Mouse (Mus musculus): ENCODE results near the gene Uba6. TPM values are rescaled to one million over a fixed set of nuclear protein-coding genes. Genes with fewer than 3 reads are reported as not detected.

Uba6 gene
- total RNA-seq, 2 experiments from 2014 or later, result 5.8 to 7.2 TPM

DNA sequence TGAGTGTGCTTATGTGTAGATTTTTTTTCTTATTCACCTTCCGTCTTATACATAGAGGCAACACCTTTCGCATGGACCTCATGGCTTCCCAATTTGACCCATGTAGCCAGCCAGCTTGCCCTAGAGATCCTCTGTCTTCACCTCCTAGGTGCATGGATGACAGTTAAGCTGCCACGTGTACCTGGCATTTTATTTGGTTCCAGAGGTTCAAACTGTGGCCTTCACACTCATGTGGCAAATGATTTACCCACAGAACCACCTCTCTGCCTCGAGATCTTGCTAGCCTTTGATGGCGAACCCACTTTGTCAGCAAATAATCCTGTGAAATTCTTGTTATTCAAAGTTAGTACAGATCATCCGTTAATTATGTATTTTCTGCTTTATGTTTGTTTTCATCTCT lies 88.6 kb downstream of the Uba6 start:
- intact Hi-C loops (cut with DNase I), result no loop called here
- no peak for DNase-seq

DNA sequence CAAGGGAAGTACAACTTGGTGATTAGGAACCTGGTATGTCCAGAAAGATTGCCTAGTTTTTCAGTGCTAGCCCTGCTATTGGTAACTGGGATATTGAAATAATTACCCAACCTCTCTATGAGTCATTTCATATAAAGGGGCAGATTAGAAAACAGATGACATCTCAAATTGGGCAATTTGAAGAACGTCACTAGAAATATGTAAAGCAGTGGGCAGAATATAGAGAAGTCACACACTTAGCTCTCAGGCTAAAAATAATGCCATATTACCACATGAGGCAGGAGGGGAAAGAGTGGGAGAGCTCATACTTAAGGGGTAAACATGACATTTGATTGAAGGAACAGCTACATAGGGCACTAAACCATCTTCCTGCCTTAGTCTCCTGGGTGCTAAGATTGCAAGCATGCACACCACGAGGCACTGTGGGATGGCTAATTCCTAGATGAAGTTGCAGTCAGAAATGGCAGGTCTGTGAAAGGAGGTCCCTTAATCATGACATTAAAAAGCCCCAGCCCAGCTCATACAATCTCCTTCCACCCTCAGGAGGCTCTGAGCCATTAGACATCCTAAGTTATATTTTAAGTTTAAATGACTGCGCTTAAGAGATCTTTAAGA lies 93.8 kb downstream of the Uba6 start:
- intact Hi-C loops (cut with DNase I), result no loop called here
- no peak for DNase-seq

DNA sequence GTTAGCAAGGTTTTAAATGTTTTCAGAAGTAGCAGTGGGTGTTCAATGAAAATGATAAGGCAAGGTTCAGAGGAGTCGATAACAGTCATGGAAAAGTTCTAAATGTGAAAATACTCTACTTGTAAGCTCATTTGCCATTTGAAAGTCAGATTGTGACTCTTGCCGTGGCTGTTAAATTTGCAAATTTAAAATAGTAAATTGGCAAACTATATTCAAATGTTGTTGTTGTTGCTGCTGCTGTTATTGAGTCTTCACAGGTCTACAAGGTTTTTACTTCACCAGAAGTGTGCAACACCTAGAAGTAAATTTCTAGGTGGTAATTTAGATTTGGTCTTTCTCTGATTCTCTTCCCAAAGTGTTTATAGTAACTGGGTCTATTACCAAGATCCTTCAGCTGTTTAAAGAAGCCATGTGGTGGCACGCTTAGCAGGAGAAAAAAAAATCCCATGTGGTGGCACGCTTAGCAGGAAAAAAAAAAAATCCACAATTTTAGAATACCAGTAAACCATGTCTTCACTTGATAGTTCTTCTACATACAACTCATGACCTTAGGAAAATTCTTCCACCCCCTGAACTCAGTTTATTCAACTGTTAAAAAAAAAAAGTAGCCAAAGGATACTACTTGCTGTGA lies 99.7 kb downstream of the Uba6 start:
- no peak for DNase-seq
- intact Hi-C loops (cut with DNase I), result no loop called here

DNA sequence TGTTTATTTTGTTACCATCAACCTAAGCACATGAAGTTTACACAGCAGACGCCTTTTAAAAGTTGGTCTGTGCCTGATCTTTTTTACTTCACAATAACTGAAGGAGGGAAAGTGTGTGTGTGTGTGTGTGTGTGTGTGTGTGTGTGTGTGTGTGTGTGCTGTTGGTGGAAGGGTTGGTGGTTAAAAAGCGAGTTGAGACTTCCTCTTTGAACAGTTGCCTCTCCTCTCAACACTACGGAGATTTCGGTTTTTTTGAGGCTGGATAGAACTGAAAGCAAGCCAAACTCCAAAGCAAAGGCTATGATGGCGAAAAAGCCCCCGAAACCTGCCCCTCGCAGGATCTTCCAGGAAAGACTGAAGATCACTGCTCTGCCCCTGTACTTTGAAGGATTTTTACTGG lies 101.1 kb downstream of the Uba6 start, which contains the start of gene Stap1:
Gene Stap1, plus strand, starts transcription at position 209 of the 400 bp plus-strand sequence.
- DNase-seq, result no peak
- intact Hi-C loops (cut with DNase I), result no loop called here

DNA sequence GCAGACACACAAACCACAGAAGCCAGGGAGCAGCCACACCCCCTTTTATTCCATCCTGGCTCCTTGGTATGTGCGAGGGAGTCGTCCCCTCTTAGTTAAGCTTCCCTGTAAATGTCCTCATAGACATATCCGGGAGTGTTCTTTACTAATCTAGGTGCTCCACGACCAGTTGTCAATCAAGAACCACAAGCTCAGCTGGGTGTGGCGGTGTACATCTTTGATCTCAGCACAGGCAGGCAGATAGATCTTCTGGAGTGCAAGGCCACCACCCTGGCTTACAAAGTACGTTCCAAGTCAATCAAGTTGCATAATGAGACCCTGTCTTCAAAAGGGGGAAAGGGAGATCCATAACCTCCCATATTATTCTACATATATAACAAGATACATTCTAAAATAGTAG lies 103.5 kb downstream of the Uba6 start:
- intact Hi-C loops (cut with DNase I), result loop anchor here (5.0 kb wide), 2 partner anchors 53 to 103 kb away; partner anchors contain the start of gene Uba6
- DNase-seq, result no peak

DNA sequence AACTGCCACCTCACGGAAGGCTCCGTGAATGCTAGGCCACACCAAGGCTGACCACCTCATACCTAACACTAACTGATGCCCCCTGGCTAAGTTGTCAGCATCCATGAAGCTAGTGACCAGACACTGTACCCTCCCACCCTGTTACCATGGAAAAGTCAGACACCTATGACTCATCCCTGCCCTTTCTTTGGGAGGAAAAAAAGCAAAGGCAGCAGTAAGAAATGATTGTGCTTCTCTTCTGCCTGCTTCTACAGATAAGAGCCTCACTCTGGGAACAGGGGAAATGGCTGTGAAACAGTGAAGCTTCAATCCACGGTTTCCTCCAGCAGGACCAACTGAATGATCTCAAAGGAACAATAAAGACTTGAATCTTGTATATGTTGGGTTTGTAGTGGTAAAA lies 104.2 kb downstream of the Uba6 start:
- intact Hi-C loops (cut with DNase I), result loop anchor here (5.0 kb wide), 2 partner anchors 54 to 104 kb away; partner anchors contain the start of gene Uba6
- no peak for DNase-seq

DNA sequence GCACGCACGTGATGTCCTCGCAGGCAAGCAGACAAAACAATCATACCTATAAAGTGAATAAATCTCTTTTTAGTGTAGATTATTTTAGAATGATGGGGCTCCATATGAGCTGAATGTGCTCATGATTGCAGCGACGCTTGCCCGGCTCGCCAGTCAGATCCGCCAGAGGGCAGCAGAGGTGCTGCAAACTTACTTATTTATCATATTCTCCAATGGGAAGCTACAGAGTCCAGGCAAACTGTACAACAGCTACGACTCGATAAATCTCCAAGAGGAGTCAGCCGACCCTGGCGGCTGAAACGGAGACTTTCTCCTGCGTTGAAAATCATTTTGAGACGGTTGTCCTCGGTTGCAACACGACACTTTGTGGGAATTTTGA lies 106.1 kb downstream of the Uba6 start:
- intact Hi-C loops (cut with DNase I), result loop anchor here (5.0 kb wide), 2 partner anchors 56 to 106 kb away; partner anchors contain the start of gene Uba6
- DNase-seq, result peak; percentile 87 to 92

DNA sequence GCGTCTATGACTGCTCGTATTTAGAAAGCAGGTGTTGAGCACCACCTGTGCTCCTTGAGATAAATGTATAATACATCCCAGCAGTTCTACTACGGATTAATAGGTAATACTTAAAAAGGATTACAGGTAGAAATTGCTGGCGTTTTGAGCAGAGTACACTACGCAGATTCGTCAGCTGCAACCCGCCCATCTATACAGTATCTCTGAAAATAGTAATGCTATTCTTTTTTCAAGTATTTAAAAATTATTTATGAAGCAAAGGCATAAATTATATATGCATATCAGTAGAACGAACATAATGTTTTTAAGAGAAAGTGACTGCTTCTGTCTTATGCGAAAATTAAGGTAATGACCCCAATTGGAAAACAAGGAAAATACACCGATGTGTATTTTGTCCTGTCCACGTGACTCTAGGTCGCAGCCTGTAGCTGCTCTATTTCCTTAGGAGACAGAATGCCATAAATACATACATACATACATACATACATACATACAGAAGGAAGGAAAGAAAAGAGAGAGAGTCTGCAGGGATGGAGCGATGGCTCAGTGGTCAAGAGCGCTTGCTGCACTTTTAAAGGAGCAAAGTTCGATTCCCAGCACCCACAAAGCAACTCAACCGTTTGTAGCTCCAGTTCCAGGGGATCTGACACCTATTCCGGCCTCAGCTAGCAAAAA lies 106.6 kb downstream of the Uba6 start:
- intact Hi-C loops (cut with DNase I), result loop anchor here (5.0 kb wide), 2 partner anchors 56 to 106 kb away; partner anchors contain the start of gene Uba6
- no peak for DNase-seq

DNA sequence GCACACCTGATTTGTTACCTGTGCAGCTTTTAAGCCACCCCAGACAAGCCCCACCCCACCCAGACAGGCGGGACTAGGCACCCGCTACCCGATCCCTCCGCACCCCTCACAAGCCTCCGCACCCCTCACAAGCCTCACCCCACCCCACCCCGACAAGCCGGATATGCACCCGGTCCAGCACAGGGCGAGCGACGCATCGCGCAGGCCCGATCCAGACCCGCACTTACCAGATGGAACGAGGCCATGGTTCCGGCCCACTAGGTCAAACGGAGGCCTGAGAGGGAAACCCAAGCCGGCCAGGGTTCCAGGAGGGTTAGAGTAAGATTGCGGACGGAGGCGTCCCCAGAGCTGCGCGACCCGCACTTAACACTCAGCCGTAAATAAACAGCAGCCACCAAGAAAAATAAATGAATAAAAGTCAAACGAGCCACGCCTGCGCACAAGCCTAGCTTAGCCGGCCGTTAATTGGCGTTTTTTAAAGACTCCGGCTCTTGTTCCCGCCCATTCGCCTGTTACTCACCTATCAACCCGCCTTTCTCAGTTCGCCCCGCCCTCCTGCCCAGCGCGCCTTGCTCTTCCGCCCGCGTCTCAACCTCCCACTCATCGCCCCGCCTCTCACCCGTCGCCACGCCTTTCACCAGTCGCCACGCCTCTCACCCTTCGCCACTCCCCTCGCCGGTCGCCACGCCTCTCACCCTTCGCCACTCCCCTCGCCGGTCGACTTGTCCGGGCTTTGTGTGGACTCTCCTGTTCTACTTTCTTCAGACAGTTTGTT lies 107.3 kb downstream of the Uba6 start, which contains the start of gene Cenpc1:
Gene Cenpc1, minus strand, starts transcription at position 483 of the 775 bp plus-strand sequence.
- DNase-seq, result peak; percentile 97 to 98
- intact Hi-C loops (cut with DNase I), result loop anchor here (5.0 kb wide), 2 partner anchors 57 to 107 kb away; partner anchors contain the start of gene Uba6

DNA sequence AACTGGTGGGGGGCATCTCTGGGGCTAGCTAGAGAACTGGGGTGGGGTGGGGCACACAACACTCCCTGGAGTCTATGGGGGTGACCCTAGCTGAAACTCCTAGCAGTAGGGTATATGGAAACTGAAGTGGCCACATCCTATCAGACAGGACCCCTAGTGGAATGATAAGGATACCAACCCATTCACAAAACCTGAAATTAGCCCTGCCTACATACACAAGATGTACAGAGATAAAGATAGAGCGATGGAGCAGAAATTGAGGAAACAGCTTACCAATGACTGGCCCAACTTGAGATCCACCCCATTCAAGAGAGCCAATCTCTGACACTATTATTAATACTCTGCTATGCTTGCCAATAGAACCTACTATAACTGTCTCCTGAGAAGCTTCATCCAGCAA lies 109.1 kb downstream of the Uba6 start:
- intact Hi-C loops (cut with DNase I), result no loop called here
- no peak for DNase-seq

Other genes with a start within 250 kb of the Uba6 start
- 1 to 10 TPM; 7.3 to 7.8 TPM for gene Cenpc1, start 107.2 kb downstream of the Uba6 start, total RNA-seq (2021)
- gene Stap1, start 101.1 kb downstream of the Uba6 start, total RNA-seq (2021), result under 1 TPM; 0.10 to 0.61 TPM
- gene Gnrhr, start 25.1 kb upstream of the Uba6 start, total RNA-seq (2021), result under 1 TPM; 0.20 to 0.43 TPM
- not detected for gene Tmprss11c, start 116.5 kb upstream of the Uba6 start, total RNA-seq (2021)
- gene Tmprss11d, start 200.6 kb upstream of the Uba6 start, total RNA-seq (2021), result not detected

Measured in heart, postnatal 14 days (tissue).